Mouse (Mus musculus) MEL (cell line): ENCODE data around the gene Pip4k2a.

ENCODE experiments used
- CTCF ChIP-seq, 3 experiments: IDR thresholded peaks in 2 of 3; conservative IDR thresholded peaks in 1 of 3; 2 replicates each; pipeline ENCODE4 v1.5.1; 2011 to 2012; ENCODE audit warnings: low read length in 3 of 3, low read depth in 2 of 3, mild to moderate bottlenecking in 2 of 3, improper control_type of control experiment in 1 of 3, inconsistent platforms in 1 of 3, mixed read lengths in 1 of 3, moderate library complexity in 1 of 3; ENCODE audit not compliant: control insufficient read depth in 1 of 3, insufficient read depth in 1 of 3, poor library complexity in 1 of 3, severe bottlenecking in 1 of 3
- EP300 ChIP-seq, 2 experiments: IDR thresholded peaks; 2 replicates each; pipeline ENCODE4 v1.6.1; 2011; ENCODE audit warnings: improper control_type of control experiment in 2 of 2, low read length in 2 of 2, low read depth in 1 of 2, mild to moderate bottlenecking in 1 of 2
- MAZ ChIP-seq: IDR thresholded peaks from 2 replicates; pipeline ENCODE4 v1.6.1; 2012; ENCODE audit warnings: low read depth, mild to moderate bottlenecking, inconsistent platforms, low read length, improper control_type of control experiment
- TCF12 ChIP-seq: IDR thresholded peaks from 2 replicates; pipeline ENCODE4 v1.6.1; 2014; ENCODE audit warnings: low read depth, mild to moderate bottlenecking, inconsistent platforms, low read length, improper control_type of control experiment, moderate library complexity
- ZC3H11A ChIP-seq: IDR thresholded peaks from 2 replicates; pipeline ENCODE4 v1.6.1; 2012; ENCODE audit warnings: low read depth, mild to moderate bottlenecking, inconsistent platforms, low read length, improper control_type of control experiment

DNA sequence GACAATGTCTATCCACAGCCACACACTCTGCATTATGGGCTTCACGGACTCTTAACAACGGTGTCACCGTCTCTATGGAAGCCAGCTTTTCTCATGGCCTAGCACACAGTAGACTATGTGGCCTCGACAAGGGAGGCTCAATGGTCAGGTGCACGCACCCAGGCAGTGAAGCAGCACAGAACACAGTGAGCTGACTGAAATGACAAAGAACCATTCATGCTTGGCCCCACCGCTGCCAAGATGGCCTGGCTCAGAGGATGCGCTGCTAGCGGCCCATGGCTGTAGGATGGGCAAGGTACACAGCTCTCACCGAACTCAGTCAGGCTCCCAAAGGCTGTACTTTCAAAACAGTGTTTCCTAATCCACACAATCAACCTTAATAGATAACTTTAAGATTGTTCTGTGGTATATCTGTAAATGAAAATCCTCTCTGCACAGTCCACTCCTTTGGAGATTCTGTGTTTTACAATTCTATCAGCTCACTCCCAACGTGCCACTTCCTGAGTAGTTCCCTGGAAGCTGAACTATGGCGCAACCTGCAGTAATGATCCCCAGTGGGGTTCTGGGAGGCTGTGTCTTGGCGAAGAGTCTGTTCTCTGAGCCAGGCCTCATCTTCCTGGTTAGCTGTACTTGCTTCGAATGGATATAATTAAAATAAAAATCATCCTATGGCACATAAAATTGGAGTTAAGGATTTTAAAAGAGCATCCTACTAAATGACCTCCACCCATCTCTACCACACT is 67.4 kb downstream of the Pip4k2a start:
- TF ChIP-seq CTCF (IDR thresholded peaks at IDR 0.05 in 2 of 3, conservative IDR thresholded peaks at IDR 0.05 in 1 of 3; ENCODE audit: control insufficient read depth in 1 of 3, insufficient read depth in 1 of 3, low read depth in 2 of 3, low read length in 3 of 3, poor library complexity in 1 of 3, severe bottlenecking in 1 of 3) (no peak), ZC3H11A (no peak), TCF12 (no peak), EP300 (IDR thresholded peaks at IDR 0.05; ENCODE audit: low read depth in 1 of 2, low read length in 2 of 2) (no peak), MAZ (no peak)
